Mouse (Mus musculus): Measurements from ENCODE around the gene Nap1l1. TPM values are rescaled to one million over a fixed set of nuclear protein-coding genes. Genes with fewer than 3 reads are reported as not detected.
"Not testable (repeated sequence)": the region's sequence is repeated elsewhere in the genome, so short reads cannot be mapped to it uniquely, and the experiment has no call there.

Gene Nap1l1
- polyA plus RNA-seq, 1 experiment from 2014 or later, result 449 TPM

GRCm38 (mm10) chr10:111471166-111471565 is 1.9 kb upstream of the Nap1l1 start:
- H3K4me3 ChIP-seq (ENCODE audit: low read depth, low read length), result no peak overlapping the region
- no peaks in the 10 kb centered on the region for H3K36me3 ChIP-seq (ENCODE audit: control insufficient read depth, insufficient read depth, low read length)
- H3K27me3 ChIP-seq (ENCODE audit: control insufficient read depth, insufficient read depth, low read length), result no peaks in the 10 kb centered on the region
- H3K4me2 ChIP-seq, result no peak overlapping the region
- WGBS, result 88% methylated on average over 9 of the region's 9 CpGs
- ATAC-seq (ENCODE audit: low FRiP score) (no peak), DNase-seq (ENCODE audit: low spot score, missing footprints) (no peak)
- peaks cover 21% of the 10 kb centered on the region for H3K4me1 ChIP-seq (ENCODE audit: control insufficient read depth, insufficient read depth, low read length)
- H3K9ac ChIP-seq (ENCODE audit: low read length), result no peak overlapping the region
- H3K27ac ChIP-seq (ENCODE audit: low read depth, low read length), result no peak overlapping the region
- no peaks in the 10 kb centered on the region for H3K9me3 ChIP-seq (ENCODE audit: control insufficient read depth, low read length)

GRCm38 (mm10) chr10:111473511-111474371 is 718 bp downstream of the Nap1l1 start:
- H3K27ac ChIP-seq (ENCODE audit: low read depth, low read length), result peak overlapping the region; percentile 94
- peak; percentile 76 for ATAC-seq (ENCODE audit: low FRiP score)
- no peaks in the 10 kb centered on the region for H3K27me3 ChIP-seq (ENCODE audit: control insufficient read depth, insufficient read depth, low read length)
- H3K4me2 ChIP-seq, result peak overlapping the region; percentile 47
- H3K9ac ChIP-seq (ENCODE audit: low read length), result peak overlapping the region; percentile 99
- peak overlapping the region; percentile 94 for H3K4me3 ChIP-seq (ENCODE audit: low read depth, low read length)
- no peaks in the 10 kb centered on the region for H3K9me3 ChIP-seq (ENCODE audit: control insufficient read depth, low read length)
- no peaks in the 10 kb centered on the region for H3K36me3 ChIP-seq (ENCODE audit: control insufficient read depth, insufficient read depth, low read length)
- DNase-seq (ENCODE audit: low spot score, missing footprints), result peak; percentile 94
- peaks cover 26% of the 10 kb centered on the region for H3K4me1 ChIP-seq (ENCODE audit: control insufficient read depth, insufficient read depth, low read length)
- WGBS, result under 1% methylated on average over 48 of the region's 58 CpGs

- H3K4me3 ChIP-seq (ENCODE audit: low read depth, low read length), result no peak overlapping the region
- peaks cover 30% of the 10 kb centered on the region for H3K4me1 ChIP-seq (ENCODE audit: control insufficient read depth, insufficient read depth, low read length)
- H3K9ac ChIP-seq (ENCODE audit: low read length), result no peak overlapping the region
- no peaks in the 10 kb centered on the region for H3K27me3 ChIP-seq (ENCODE audit: control insufficient read depth, insufficient read depth, low read length)
- H3K27ac ChIP-seq (ENCODE audit: low read depth, low read length), result no peak overlapping the region; the same call in 1 of the 2 replicates
- ATAC-seq (ENCODE audit: low FRiP score) (no peak), DNase-seq (ENCODE audit: low spot score, missing footprints) (no peak)
- peak overlapping the region; percentile 19; the same call in 1 of the 2 replicates for H3K4me2 ChIP-seq
- WGBS, result 61% methylated on average over 4 of the region's 4 CpGs
- H3K9me3 ChIP-seq (ENCODE audit: control insufficient read depth, low read length), result no peaks in the 10 kb centered on the region
- peaks cover 2% of the 10 kb centered on the region; the same call in 1 of the 2 replicates for H3K36me3 ChIP-seq (ENCODE audit: control insufficient read depth, insufficient read depth, low read length)
Measured at GRCm38 (mm10) chr10:111476301-111476700, 3.3 kb downstream of the Nap1l1 start.

GRCm38 (mm10) chr10:111476989-111477510 is 4.0 kb downstream of the Nap1l1 start:
- Histone ChIP-seq H3K27ac (ENCODE audit: low read depth, low read length) (no peak overlapping the region), H3K9me3 (ENCODE audit: control insufficient read depth, low read length) (no peaks in the 10 kb centered on the region), H3K4me1 (ENCODE audit: control insufficient read depth, insufficient read depth, low read length) (peaks cover 29% of the 10 kb centered on the region), H3K27me3 (ENCODE audit: control insufficient read depth, insufficient read depth, low read length) (no peaks in the 10 kb centered on the region), H3K4me3 (ENCODE audit: low read depth, low read length) (no peak overlapping the region), H3K36me3 (ENCODE audit: control insufficient read depth, insufficient read depth, low read length) (peaks cover 7% of the 10 kb centered on the region), H3K9ac (ENCODE audit: low read length) (no peak overlapping the region), H3K4me2 (no peak overlapping the region)
- DNase-seq (ENCODE audit: low spot score, missing footprints) (no peak), ATAC-seq (ENCODE audit: low FRiP score) (no peak)
- WGBS, result 89% methylated on average over 6 of the region's 6 CpGs

GRCm38 (mm10) chr10:111479599-111479998 is 6.6 kb downstream of the Nap1l1 start:
- Histone ChIP-seq H3K27ac (ENCODE audit: low read depth, low read length) (no peak overlapping the region), H3K36me3 (ENCODE audit: control insufficient read depth, insufficient read depth, low read length) (peaks cover 7% of the 10 kb centered on the region), H3K4me1 (ENCODE audit: control insufficient read depth, insufficient read depth, low read length) (peaks cover 21% of the 10 kb centered on the region), H3K27me3 (ENCODE audit: control insufficient read depth, insufficient read depth, low read length) (no peaks in the 10 kb centered on the region), H3K4me2 (no peak overlapping the region), H3K9me3 (ENCODE audit: control insufficient read depth, low read length) (no peaks in the 10 kb centered on the region), H3K4me3 (ENCODE audit: low read depth, low read length) (no peak overlapping the region), H3K9ac (ENCODE audit: low read length) (no peak overlapping the region)
- ATAC-seq (ENCODE audit: low FRiP score) (no peak), DNase-seq (ENCODE audit: low spot score, missing footprints) (no peak)
- 83% methylated on average over 5 of the region's 5 CpGs for WGBS

GRCm38 (mm10) chr10:111482654-111483053 is 9.6 kb downstream of the Nap1l1 start:
- H3K9ac ChIP-seq (ENCODE audit: low read length), result no peak overlapping the region
- H3K27ac ChIP-seq (ENCODE audit: low read depth, low read length), result no peak overlapping the region
- H3K27me3 ChIP-seq (ENCODE audit: control insufficient read depth, insufficient read depth, low read length), result no peaks in the 10 kb centered on the region
- H3K4me3 ChIP-seq (ENCODE audit: low read depth, low read length), result no peak overlapping the region
- H3K36me3 ChIP-seq (ENCODE audit: control insufficient read depth, insufficient read depth, low read length), result peaks cover 17% of the 10 kb centered on the region
- no peak overlapping the region for H3K4me2 ChIP-seq
- 95% methylated on average over 2 of the region's 2 CpGs for WGBS
- no peak for DNase-seq (ENCODE audit: low spot score, missing footprints)
- no peaks in the 10 kb centered on the region for H3K9me3 ChIP-seq (ENCODE audit: control insufficient read depth, low read length)
- no peak for ATAC-seq (ENCODE audit: low FRiP score)
- H3K4me1 ChIP-seq (ENCODE audit: control insufficient read depth, insufficient read depth, low read length), result 0 out of 2 replicates have a peak, but pooled peaks cover 6% of the 10 kb centered on the region

- ATAC-seq (ENCODE audit: low FRiP score) (no peak), DNase-seq (ENCODE audit: low spot score, missing footprints) (no peak)
- Histone ChIP-seq H3K27ac (ENCODE audit: low read depth, low read length) (no peak overlapping the region), H3K4me2 (no peak overlapping the region), H3K9me3 (ENCODE audit: control insufficient read depth, low read length) (no peaks in the 10 kb centered on the region), H3K4me3 (ENCODE audit: low read depth, low read length) (no peak overlapping the region), H3K36me3 (ENCODE audit: control insufficient read depth, insufficient read depth, low read length) (peaks cover 20% of the 10 kb centered on the region), H3K4me1 (ENCODE audit: control insufficient read depth, insufficient read depth, low read length) (0 out of 2 replicates have a peak, but pooled peaks cover 4% of the 10 kb centered on the region), H3K27me3 (ENCODE audit: control insufficient read depth, insufficient read depth, low read length) (no peaks in the 10 kb centered on the region), H3K9ac (ENCODE audit: low read length) (no peak overlapping the region)
- WGBS, result 86% methylated on average over 5 of the region's 5 CpGs
Measured at GRCm38 (mm10) chr10:111484079-111484478, 11.1 kb downstream of the Nap1l1 start.

GRCm38 (mm10) chr10:111488793-111489192 is 15.8 kb downstream of the Nap1l1 start:
- 91% methylated on average over 2 of the region's 2 CpGs for WGBS
- H3K27ac ChIP-seq (ENCODE audit: low read depth, low read length), result no peak overlapping the region
- peak; percentile 46; the same call in 1 of the 2 replicates for ATAC-seq (ENCODE audit: low FRiP score)

GRCm38 (mm10) chr10:111490079-111490478 is 17.1 kb downstream of the Nap1l1 start:
- not testable (repeated sequence) for H3K4me3 ChIP-seq (ENCODE audit: low read depth, low read length); H3K4me1 ChIP-seq (ENCODE audit: control insufficient read depth, insufficient read depth, low read length); H3K9ac ChIP-seq (ENCODE audit: low read length); H3K27ac ChIP-seq (ENCODE audit: low read depth, low read length); H3K4me2 ChIP-seq; DNase-seq (ENCODE audit: low spot score, missing footprints); H3K9me3 ChIP-seq (ENCODE audit: control insufficient read depth, low read length); H3K27me3 ChIP-seq (ENCODE audit: control insufficient read depth, insufficient read depth, low read length); ATAC-seq (ENCODE audit: low FRiP score)
- 91% methylated on average over 4 of the region's 4 CpGs for WGBS
- peaks cover 18% of the 10 kb centered on the region; the same call in 1 of the 2 replicates for H3K36me3 ChIP-seq (ENCODE audit: control insufficient read depth, insufficient read depth, low read length)

More at GRCm38 (mm10) chr10:111488793-111489192, 15.8 kb downstream of the Nap1l1 start:
- Histone ChIP-seq H3K4me3 (ENCODE audit: low read depth, low read length) (no peak overlapping the region), H3K9ac (ENCODE audit: low read length) (no peak overlapping the region), H3K27me3 (ENCODE audit: control insufficient read depth, insufficient read depth, low read length) (no peaks in the 10 kb centered on the region), H3K4me2 (no peak overlapping the region), H3K4me1 (ENCODE audit: control insufficient read depth, insufficient read depth, low read length) (no peaks in the 10 kb centered on the region), H3K36me3 (ENCODE audit: control insufficient read depth, insufficient read depth, low read length) (peaks cover 21% of the 10 kb centered on the region; the same call in 1 of the 2 replicates), H3K9me3 (ENCODE audit: control insufficient read depth, low read length) (no peaks in the 10 kb centered on the region)
- DNase-seq (ENCODE audit: low spot score, missing footprints), result no peak
